Mouse (Mus musculus) stomach, postnatal 0 days (tissue): ENCODE data around the gene Dppa2. TPM values are rescaled to one million over a fixed set of nuclear protein-coding genes. Genes with fewer than 3 reads are reported as not detected.

Source experiments
- ATAC-seq: fragments of 200-750 bp; cut with Nextera tagmentation; 2 replicates; pipeline ENCODE4 v1.8.0; 2017; ENCODE audit not compliant: low FRiP score, low TSS enrichment
- DNase-seq: peaks from one replicate; pipeline ENCODE4 v3.0.0-alpha.2; 2016; ENCODE audit warnings: low spot score
- H3K27ac ChIP-seq: fragments of 300-500 bp; sonication (generic); replicated peaks from 2 replicates; pipeline ENCODE4 v1.5.1; 2014; ENCODE audit warnings: mild to moderate bottlenecking, control low read depth
- H3K27me3 ChIP-seq: fragments of 300-500 bp; sonication (generic); 2 replicates; pipeline ENCODE4 v1.6.1; 2014; ENCODE audit warnings: low read length; ENCODE audit not compliant: control insufficient read depth, insufficient read depth
- H3K36me3 ChIP-seq: fragments of 300-500 bp; sonication (generic); 2 replicates; pipeline ENCODE4 v1.6.1; 2014; ENCODE audit warnings: low read length, mixed read lengths; ENCODE audit not compliant: control insufficient read depth, insufficient read depth
- H3K4me1 ChIP-seq: fragments of 300-500 bp; sonication (generic); replicated peaks from 2 replicates; pipeline ENCODE4 v1.6.1; 2014; ENCODE audit warnings: antibody characterized with exemption; ENCODE audit not compliant: control insufficient read depth, insufficient read depth
- H3K4me2 ChIP-seq: fragments of 300-500 bp; sonication (generic); replicated peaks from 2 replicates; pipeline ENCODE4 v1.6.1; 2014; ENCODE audit warnings: low read depth, mild to moderate bottlenecking, control low read depth, moderate library complexity
- H3K4me3 ChIP-seq: fragments of 300-500 bp; sonication (generic); 2 replicates; pipeline ENCODE4 v1.5.1; 2014; ENCODE audit warnings: low read depth, low read length, control low read depth
- H3K9ac ChIP-seq: fragments of 300-500 bp; sonication (generic); 2 replicates; pipeline ENCODE4 v1.6.1; 2014; ENCODE audit warnings: mild to moderate bottlenecking, low read length, control low read depth, mixed read lengths
- H3K9me3 ChIP-seq: fragments of 300-500 bp; sonication (generic); 2 replicates; pipeline ENCODE4 v1.6.1; 2016; ENCODE audit warnings: low read length; ENCODE audit not compliant: control insufficient read depth
- CTCF ChIP-seq: IDR thresholded peaks from 2 replicates; pipeline ENCODE4 v1.5.1; 2016; ENCODE audit warnings: antibody characterized with exemption, low read depth, mild to moderate bottlenecking, moderate library complexity
- EP300 ChIP-seq: optimal IDR thresholded peaks from 2 replicates; pipeline ENCODE3; 2016; ENCODE audit warnings: antibody characterized with exemption
- WGBS: fragments of 180-500 bp; shearing (Covaris S2); extraction: QIAGEN DNeasy Blood & Tissue Kit; methylation state at CpG from one replicate; pipeline ENCODE4 v1.1.7; 2014; 5-methylcytosine and 5-hydroxymethylcytosine counted together
- polyA plus RNA-seq: library from polyadenylated mRNA; unstranded; fragments of >200 nt; fragmentation: Nextera tagmentation; extraction: Ambion mirVana; gene quantifications from 2 replicates; pipeline ENCODE4 v1.2.1, GENCODE M21; 2015

Gene Dppa2
- polyA plus RNA-seq: 0.07 TPM in 1 of 2 replicates, not detected in the other

DNA sequence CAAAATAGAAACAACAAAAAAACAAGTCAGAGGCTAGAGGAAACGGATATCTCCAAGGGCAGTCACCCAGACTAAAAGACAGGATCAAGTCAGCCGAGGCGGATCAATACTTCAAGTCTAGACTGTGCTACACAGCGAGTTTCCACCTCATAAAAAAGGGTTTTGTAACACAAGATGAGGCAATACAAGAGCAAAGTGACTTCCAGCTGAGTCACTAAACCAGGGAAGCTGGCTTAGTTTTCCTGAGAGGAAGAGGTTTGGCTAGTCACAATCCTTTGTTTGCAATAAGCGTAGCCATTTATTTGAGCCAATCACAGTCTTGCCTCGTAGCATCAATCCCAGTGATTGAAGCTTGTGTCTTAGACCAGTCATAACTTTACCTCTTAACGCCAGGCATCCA lies at the start of gene Dppa2:
Gene Dppa2, plus strand, starts transcription at position 400 of the 400 bp plus-strand sequence.
- no peak for DNase-seq
- Histone ChIP-seq H3K27ac (no peak within 1 kb of the TSS), H3K9ac (no peak within 1 kb of the TSS), H3K36me3 (no peaks in the 10 kb centered on the region), H3K4me1 (no peaks in the 10 kb centered on the region), H3K4me2 (no peak within 1 kb of the TSS), H3K27me3 (no peaks in the 10 kb centered on the region), H3K4me3 (no peak within 1 kb of the TSS), H3K9me3 (no peaks in the 10 kb centered on the region)
- TF ChIP-seq CTCF (no peak), EP300 (no peak)
- ATAC-seq: no peak
- 79% methylated on average over 7 of the region's 7 CpGs for WGBS

DNA sequence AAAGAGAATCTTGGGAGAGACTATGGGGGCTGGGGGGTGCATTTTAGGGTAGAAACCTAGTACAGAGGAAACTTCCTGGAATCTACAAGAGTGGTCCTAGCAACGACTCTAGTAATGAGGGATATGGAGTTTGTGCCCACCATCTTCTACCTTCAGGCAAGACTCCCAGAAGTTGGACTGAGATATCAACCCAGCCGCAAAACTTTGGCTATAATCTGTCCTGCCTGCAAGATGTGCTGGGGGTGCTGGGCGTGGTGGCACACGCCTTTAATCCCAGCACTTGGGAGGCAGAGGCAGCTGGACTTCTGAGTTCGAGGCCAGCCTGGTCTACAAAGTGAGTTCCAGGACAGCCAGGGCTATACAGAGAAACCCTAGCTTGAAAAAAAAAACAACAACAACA lies 49.1 kb upstream of the Dppa2 start:
- no peak overlapping the region for H3K9ac ChIP-seq
- ATAC-seq (no peak), DNase-seq (no peak)
- H3K4me1 ChIP-seq: no peaks in the 10 kb centered on the region
- TF ChIP-seq CTCF: no peak
- TF ChIP-seq EP300: no peak
- 84% methylated on average over 5 of the region's 5 CpGs for WGBS
- no peak overlapping the region for H3K4me3 ChIP-seq
- no peaks in the 10 kb centered on the region for H3K27me3 ChIP-seq
- no peak overlapping the region for H3K27ac ChIP-seq
- no peaks in the 10 kb centered on the region for H3K36me3 ChIP-seq
- H3K9me3 ChIP-seq: no peaks in the 10 kb centered on the region
- no peak overlapping the region for H3K4me2 ChIP-seq

DNA sequence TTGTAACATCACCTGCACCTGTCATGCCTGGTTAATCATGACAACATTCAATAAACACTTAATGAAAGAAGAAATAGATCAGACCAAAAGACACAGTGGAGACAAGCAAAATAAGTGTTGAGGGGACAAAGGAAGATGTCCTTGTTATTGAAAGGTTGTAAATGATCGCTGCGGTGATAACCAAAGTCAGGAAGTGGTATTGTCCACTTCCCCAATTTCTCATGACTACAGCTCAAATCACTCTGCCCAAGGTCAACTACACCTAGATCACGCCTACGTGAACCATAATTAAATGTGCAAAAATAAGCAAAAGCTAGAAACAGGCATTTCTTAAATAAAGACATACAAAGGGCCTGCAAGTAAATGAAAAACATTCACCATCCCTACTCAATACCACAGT lies 44.2 kb upstream of the Dppa2 start:
- H3K36me3 ChIP-seq: no peaks in the 10 kb centered on the region
- no peak overlapping the region for H3K4me2 ChIP-seq
- H3K4me1 ChIP-seq: no peaks in the 10 kb centered on the region
- DNase-seq (no peak), ATAC-seq (no peak)
- no peak overlapping the region for H3K27ac ChIP-seq
- 88% methylated on average over 4 of the region's 4 CpGs for WGBS
- H3K9ac ChIP-seq: no peak overlapping the region
- no peak overlapping the region for H3K4me3 ChIP-seq
- no peak for TF ChIP-seq CTCF
- TF ChIP-seq EP300: no peak
- H3K27me3 ChIP-seq: no peaks in the 10 kb centered on the region
- H3K9me3 ChIP-seq: no peaks in the 10 kb centered on the region

DNA sequence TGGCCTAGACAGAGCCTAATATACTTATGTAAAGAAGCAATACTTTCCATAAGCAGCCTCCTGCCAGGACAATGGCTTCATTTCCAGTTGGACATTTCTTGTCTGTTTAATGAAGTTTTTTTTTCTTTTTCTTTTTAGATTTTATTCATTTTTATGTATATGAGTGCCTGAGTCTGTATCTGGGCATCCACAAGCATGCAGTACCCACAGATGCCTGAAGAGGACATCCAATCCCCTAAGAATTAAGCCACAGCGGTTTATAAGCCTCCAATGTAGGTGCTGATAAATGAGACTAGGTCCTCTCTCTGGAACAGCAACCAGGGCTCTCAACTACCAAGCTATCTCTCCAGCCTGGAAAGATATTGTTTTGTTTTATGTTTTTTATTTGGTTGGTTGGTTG lies 40.8 kb upstream of the Dppa2 start:
- Histone ChIP-seq H3K4me3 (no peak overlapping the region), H3K27ac (no peak overlapping the region), H3K27me3 (no peaks in the 10 kb centered on the region), H3K4me2 (no peak overlapping the region), H3K9ac (no peak overlapping the region), H3K4me1 (no peaks in the 10 kb centered on the region), H3K9me3 (no peaks in the 10 kb centered on the region), H3K36me3 (no peaks in the 10 kb centered on the region)
- TF ChIP-seq EP300: no peak
- no peak for TF ChIP-seq CTCF
- 89% methylated on average over 1 of the region's 1 CpGs for WGBS
- ATAC-seq: no peak
- DNase-seq: no peak

DNA sequence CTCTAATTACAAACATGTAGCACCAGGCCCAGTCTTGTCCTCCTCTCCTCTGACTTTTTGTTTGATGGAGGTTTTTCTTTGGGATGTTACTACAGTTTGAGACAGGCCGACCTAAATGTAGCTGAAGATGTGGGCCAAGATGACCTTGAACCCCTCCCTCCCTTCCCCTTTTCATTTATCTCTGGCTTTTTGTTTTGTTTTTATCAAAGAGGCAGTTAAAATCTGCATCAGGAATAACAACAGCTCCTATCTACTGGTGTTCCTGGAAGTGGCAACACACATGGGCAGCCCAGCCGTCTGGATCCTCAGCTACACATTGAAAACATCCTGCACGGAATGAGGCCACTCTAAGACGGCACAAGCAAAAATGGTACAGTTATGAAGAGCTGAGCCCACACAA lies 37.9 kb upstream of the Dppa2 start:
- Histone ChIP-seq H3K27me3 (no peaks in the 10 kb centered on the region), H3K9me3 (no peaks in the 10 kb centered on the region), H3K36me3 (no peaks in the 10 kb centered on the region), H3K27ac (no peak overlapping the region), H3K4me3 (no peak overlapping the region), H3K4me1 (no peaks in the 10 kb centered on the region), H3K4me2 (no peak overlapping the region), H3K9ac (no peak overlapping the region)
- WGBS: 74% methylated on average over 4 of the region's 4 CpGs
- DNase-seq (no peak), ATAC-seq (no peak)
- TF ChIP-seq CTCF (no peak), EP300 (no peak)

DNA sequence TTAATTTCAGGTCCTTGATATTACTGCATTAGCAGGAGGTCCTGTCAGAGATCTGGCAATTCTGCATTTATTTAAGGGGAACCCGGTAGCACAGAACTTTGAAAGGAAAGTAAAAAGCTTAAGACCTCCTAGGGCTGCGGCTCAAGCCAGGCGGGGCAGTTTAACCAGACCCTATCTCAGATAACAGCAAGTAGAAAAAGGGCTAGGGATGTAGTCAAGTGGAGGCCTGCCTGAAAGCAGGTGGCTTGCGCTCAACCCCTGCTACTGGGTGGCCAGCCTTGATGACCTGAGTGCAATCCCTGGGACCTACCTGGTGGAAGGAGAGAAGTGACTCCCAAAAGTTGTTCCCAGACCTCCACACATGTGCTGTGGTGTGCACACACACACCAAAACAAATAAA lies 26.8 kb upstream of the Dppa2 start:
- 62% methylated on average over 4 of the region's 4 CpGs for WGBS
- no peak for ATAC-seq
- Histone ChIP-seq H3K4me3 (no peak overlapping the region), H3K9me3 (no peaks in the 10 kb centered on the region), H3K27me3 (no peaks in the 10 kb centered on the region), H3K36me3 (no peaks in the 10 kb centered on the region), H3K9ac (no peak overlapping the region), H3K27ac (no peak overlapping the region), H3K4me2 (no peak overlapping the region), H3K4me1 (no peaks in the 10 kb centered on the region)
- DNase-seq: no peak
- TF ChIP-seq EP300: no peak
- TF ChIP-seq CTCF: no peak
